Mouse (Mus musculus) thymus, adult 2 months (tissue): ENCODE measurements around the gene Ssr1. TPM values are rescaled to one million over a fixed set of nuclear protein-coding genes. Genes with fewer than 3 reads are reported as not detected.
A peak's percentile ranks its signal among the peaks of the same experiment; 100 is the strongest.

Experiments
- DNase-seq: peaks from one replicate; pipeline ENCODE4 v3.0.0; 2021
- H3K27ac ChIP-seq: fragments of 200-500 bp; 2 replicates; pipeline ENCODE4 v1.5.1; 2012; ENCODE audit warnings: low read length, control low read depth; ENCODE audit not compliant: control insufficient read depth, insufficient read depth
- H3K27me3 ChIP-seq: fragments of 200-500 bp; 2 replicates; pipeline ENCODE4 v1.6.1; 2012; ENCODE audit warnings: mild to moderate bottlenecking, low read length, moderate library complexity, mixed read lengths; ENCODE audit not compliant: control insufficient read depth, insufficient read depth
- H3K36me3 ChIP-seq: fragments of 200-500 bp; 2 replicates; pipeline ENCODE4 v1.6.1; 2012; ENCODE audit warnings: mild to moderate bottlenecking, low read length, moderate library complexity; ENCODE audit not compliant: control insufficient read depth, insufficient read depth
- H3K4me1 ChIP-seq: fragments of 200-500 bp; replicated peaks from 2 replicates; pipeline ENCODE4 v1.6.1; 2012; ENCODE audit warnings: low read length; ENCODE audit not compliant: control insufficient read depth, insufficient read depth
- H3K4me3 ChIP-seq: fragments of 200-500 bp; 2 replicates; pipeline ENCODE4 v1.5.1; 2012; ENCODE audit warnings: mild to moderate bottlenecking, low read length, control low read depth, moderate library complexity; ENCODE audit not compliant: control insufficient read depth, insufficient read depth
- CTCF ChIP-seq: fragments of 200-500 bp; IDR thresholded peaks from 2 replicates; pipeline ENCODE4 v1.5.1; 2012; ENCODE audit warnings: mild to moderate bottlenecking, control low read depth, low read length, moderate library complexity, borderline replicate concordance; ENCODE audit not compliant: control insufficient read depth, poor library complexity, insufficient read depth; ENCODE audit errors: extremely low read depth
- POLR2A ChIP-seq: fragments of 200-500 bp; IDR thresholded peaks from 2 replicates; pipeline ENCODE4 v1.6.1; 2012; ENCODE audit warnings: mild to moderate bottlenecking, low read length, control low read depth, moderate library complexity; ENCODE audit not compliant: control insufficient read depth, poor library complexity, insufficient read depth; ENCODE audit errors: extremely low read depth
- WGBS: fragments of 180-500 bp; shearing (Covaris S2); methylation state at CpG from one replicate; pipeline ENCODE4 v1.1.7; 2018; 5-methylcytosine and 5-hydroxymethylcytosine counted together
- polyA plus RNA-seq: library from polyadenylated mRNA; depleted of rRNA; stranded (reverse); fragments of >200 nt; gene quantifications from 2 replicates; pipeline ENCODE4 v1.2.3, GENCODE M21; 2012

The Ssr1 gene
- polyA plus RNA-seq, 1 experiment = 7.2 TPM

DNA sequence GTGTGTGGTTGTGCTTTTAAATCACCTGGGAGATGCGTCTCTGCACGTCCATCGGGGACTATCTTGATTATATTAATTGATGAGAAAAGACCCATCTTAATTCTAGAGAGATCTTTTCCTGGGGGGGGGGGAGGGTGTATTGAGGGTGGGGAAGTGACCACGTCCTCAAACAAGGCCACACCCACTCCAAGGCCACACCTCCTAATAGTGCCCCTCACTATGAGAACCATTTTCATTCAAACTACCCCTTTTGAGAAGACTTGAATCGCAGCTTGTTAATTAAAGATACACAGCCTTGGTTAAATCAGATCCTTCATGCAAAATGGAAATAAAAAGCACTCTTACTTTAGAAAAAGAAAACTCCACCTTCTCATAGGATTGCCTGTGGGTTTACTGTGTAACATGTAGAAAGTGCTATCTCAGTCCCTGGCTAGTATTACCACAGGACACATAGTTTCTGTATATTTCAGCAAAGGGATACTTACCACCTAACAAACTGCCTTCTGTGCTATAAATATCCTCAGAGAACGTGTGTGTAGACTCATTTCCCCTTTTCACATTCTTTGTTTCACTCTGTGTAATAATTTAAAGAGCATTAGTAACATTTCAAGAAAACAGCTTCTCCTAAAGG, 33.7 kb upstream of the Ssr1 start:
- Histone ChIP-seq H3K36me3 (no peaks in the 10 kb centered on the region), H3K4me3 (no peak overlapping the region), H3K27me3 (no peaks in the 10 kb centered on the region), H3K4me1 (no peaks in the 10 kb centered on the region), H3K27ac (no peak overlapping the region)
- TF ChIP-seq CTCF = no peak
- TF ChIP-seq POLR2A = no peak
- no peak for DNase-seq
- 44% methylated on average over 6 of the region's 6 CpGs for WGBS

DNA sequence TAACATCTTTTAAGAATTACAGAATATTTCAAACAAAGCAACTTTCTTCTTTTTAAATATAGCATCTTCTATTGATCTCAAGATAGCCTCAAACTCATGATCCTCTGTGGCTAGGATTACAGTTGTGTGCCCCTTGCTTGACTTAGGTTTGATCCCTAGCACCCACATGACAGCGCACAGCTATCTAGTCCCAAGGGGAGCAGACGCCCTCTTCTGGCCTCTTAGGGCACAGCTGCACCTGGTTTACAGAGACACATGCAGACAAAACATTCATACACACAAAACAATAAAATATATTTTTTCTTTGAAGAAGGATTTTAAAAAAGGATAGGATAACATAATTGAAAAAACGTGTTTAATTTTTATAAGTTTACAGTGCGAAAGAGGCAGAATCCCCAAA, 31.9 kb upstream of the Ssr1 start:
- Histone ChIP-seq H3K27ac (no peak overlapping the region), H3K27me3 (no peaks in the 10 kb centered on the region), H3K4me3 (no peak overlapping the region), H3K36me3 (no peaks in the 10 kb centered on the region), H3K4me1 (no peaks in the 10 kb centered on the region)
- DNase-seq = peak; percentile 19
- WGBS = 94% methylated on average over 4 of the region's 4 CpGs
- TF ChIP-seq POLR2A (no peak), CTCF (no peak)

DNA sequence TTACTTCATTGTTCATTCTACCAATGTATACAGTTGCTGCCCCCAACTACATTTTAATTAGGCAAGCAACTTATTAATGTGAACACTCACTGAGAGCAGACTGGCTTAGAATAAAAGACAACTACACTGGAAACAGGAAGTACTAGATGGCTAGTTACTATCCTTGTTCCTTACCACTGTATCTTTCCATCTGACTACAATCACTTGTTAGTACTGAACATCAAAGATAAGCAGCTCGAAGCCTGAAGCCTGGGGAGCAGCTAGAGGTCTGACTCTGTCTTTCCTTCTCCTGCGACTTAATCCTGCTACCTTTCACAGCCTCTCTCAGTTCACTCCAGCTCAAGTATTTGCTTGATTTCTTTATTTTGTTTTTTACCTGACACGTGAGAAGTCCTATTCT, 24.8 kb upstream of the Ssr1 start:
- Histone ChIP-seq H3K4me3 (no peak overlapping the region), H3K36me3 (no peaks in the 10 kb centered on the region), H3K4me1 (no peaks in the 10 kb centered on the region), H3K27ac (no peak overlapping the region), H3K27me3 (no peaks in the 10 kb centered on the region)
- no peak for DNase-seq
- 58% methylated on average over 3 of the region's 3 CpGs for WGBS
- no peak for TF ChIP-seq POLR2A
- no peak for TF ChIP-seq CTCF

- TF ChIP-seq POLR2A (no peak), CTCF (no peak)
- Histone ChIP-seq H3K4me3 (no peak overlapping the region), H3K27me3 (no peaks in the 10 kb centered on the region), H3K36me3 (no peaks in the 10 kb centered on the region), H3K27ac (no peak overlapping the region), H3K4me1 (peaks cover 1% of the 10 kb centered on the region)
- 91% methylated on average over 4 of the region's 4 CpGs for WGBS
- DNase-seq = no peak
Observed at GRCm38 (mm10) chr13:38015591-38015990, 21.6 kb upstream of the Ssr1 start.

DNA sequence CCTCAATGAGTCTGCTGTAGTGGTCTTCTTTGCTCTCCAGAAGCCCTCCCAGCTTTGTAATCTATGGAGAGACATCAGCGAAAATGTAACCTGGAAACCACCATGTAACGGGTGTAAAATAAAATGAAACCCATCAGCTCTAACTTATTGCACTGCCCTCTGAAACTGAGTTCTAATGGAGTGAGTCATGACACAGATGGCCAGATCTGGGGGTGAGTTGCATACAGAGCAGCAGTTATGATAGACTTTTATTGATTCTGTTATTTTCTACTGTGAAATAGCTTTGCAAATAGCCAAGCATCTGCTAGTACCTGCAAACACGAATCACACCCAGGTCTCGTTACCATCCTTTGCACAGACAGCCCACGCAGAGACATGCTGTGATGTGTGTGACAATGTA, 18.4 kb upstream of the Ssr1 start:
- Histone ChIP-seq H3K27me3 (no peaks in the 10 kb centered on the region), H3K4me3 (no peak overlapping the region), H3K27ac (no peak overlapping the region), H3K36me3 (no peaks in the 10 kb centered on the region), H3K4me1 (peaks cover 11% of the 10 kb centered on the region)
- no peak for DNase-seq
- TF ChIP-seq CTCF (no peak), POLR2A (no peak)
- WGBS = 92% methylated on average over 5 of the region's 5 CpGs

DNA sequence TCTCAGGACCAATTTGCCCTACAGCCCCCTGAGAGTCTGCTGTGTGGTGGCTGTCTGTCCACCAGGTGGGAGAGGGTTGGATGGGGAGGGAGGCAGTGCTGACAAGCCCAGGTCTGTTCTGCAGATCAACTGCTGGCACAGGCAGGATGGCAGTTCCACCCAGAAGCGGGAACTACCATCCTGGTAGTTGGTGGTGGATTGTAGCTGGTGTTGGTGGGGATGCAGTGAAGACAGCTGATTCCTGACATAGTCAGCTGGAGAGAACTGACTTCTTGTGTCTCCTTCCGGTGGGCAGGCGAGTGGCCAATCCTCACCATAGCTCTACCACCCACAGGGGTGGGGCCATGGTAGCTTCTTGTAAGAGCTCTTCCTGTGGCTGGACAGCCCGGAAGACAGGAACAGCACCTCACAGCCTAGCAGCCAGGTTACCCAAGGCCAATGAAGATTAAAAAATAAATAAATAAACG, 16.5 kb upstream of the Ssr1 start:
- TF ChIP-seq CTCF = no peak
- no peak for TF ChIP-seq POLR2A
- Histone ChIP-seq H3K36me3 (no peaks in the 10 kb centered on the region), H3K4me3 (no peak overlapping the region), H3K27ac (peak overlapping the region; percentile 53), H3K27me3 (no peaks in the 10 kb centered on the region), H3K4me1 (peaks cover 11% of the 10 kb centered on the region)
- WGBS = 20% methylated on average over 5 of the region's 5 CpGs
- DNase-seq = no peak

GRCm38 (mm10) chr13:38009721-38010408, 15.8 kb upstream of the Ssr1 start:
- TF ChIP-seq CTCF = no peak
- no peak for TF ChIP-seq POLR2A
- Histone ChIP-seq H3K27ac (peak overlapping the region; percentile 53), H3K27me3 (no peaks in the 10 kb centered on the region), H3K4me1 (peaks cover 11% of the 10 kb centered on the region), H3K36me3 (no peaks in the 10 kb centered on the region), H3K4me3 (no peak overlapping the region)
- 25% methylated on average over 5 of the region's 5 CpGs for WGBS
- no peak for DNase-seq
